Mouse (Mus musculus) kidney, postnatal 25 days (tissue): ENCODE measurements around the gene Ncor2.
"Not testable (repeated sequence)": the region's sequence is repeated elsewhere in the genome, so short reads cannot be mapped to it uniquely, and the experiment has no call there.

Experiments
- DNase-seq, 2 experiments: peaks; one replicate each; pipeline ENCODE4 v3.0.0; 2021; ENCODE audit warnings: mixed read lengths in 2 of 2

Gene Ncor2

DNA sequence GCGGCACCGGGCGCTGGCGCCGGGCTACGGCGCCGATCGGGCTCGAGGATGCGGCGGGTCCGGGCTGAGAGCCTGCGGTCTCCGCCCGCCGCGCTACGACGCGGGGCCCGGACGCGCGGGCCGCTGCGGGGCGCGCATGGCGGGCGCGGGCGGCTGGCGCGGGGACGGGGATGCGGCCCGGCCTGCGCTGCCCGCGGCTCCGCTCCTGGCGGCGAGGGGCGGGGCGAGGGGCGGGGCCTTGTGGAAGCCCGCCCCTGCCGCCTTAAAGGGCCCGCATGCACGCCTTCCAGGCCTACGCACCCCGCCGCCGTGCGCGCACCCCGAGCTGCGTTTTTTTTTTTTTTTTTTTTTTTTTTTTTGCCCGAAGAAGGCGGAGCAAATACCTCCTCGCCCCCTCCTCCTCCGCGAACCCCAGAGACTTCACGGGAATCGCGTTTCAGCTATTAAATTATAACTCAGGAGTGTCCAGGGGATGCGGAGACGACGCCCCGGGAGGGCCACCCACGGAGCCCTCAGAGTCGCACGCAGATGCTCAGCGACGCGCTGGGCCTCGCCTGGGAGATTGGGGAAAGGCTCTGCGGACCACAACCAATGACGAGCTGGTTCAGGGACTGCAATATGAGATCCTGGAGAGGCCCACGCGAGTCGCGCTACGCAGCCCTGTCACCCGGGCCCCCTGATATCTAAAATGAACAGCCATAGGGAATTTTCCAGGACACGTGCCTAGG lies at the start of gene Ncor2:
Ncor2 (minus strand) TSS at position 213 of the 728 bp plus-strand sequence.
- DNase-seq, result peak; percentile 85 to 93

DNA sequence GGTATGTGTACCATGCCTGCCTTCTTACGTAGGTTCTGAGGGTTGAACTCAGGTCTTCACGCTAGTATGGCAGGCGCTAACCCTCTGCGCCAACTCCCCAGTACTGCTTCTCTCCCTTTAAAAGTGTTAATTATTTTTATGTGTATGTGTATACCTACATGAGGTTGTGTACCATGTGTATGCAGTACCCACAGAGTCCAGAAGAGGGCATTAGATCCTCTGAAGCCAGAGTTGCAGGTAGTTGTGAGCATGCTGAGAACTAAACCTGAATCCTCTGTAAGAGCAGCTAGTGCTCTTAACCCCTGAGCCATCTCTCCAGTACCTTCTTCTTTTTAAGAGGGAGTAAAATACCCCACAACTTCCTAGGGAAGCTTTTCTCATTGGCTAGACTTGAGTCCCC lies 48.7 kb upstream of the Ncor2 start:
- DNase-seq, result no peak

DNA sequence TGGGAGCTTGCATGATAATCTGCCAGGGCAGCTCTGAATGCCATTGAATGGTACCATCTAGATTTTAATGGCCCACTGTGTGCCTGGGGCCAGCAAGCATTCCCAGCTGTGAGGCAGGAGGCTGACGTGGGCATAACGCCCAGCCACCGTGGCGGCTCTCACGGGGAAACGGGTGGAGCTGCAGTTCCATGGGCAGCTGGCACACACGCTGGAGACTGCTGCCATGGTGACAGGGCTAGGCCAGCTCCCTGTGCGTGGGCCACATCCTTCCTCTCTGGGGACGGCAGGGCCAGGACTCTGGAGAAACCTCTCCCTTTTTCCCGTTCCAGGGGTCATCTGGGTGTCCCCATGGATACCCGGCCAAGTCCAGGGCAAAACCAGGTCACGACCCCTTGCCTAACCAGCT lies 47.2 kb upstream of the Ncor2 start:
- DNase-seq, result peak; percentile 32 to 77

DNA sequence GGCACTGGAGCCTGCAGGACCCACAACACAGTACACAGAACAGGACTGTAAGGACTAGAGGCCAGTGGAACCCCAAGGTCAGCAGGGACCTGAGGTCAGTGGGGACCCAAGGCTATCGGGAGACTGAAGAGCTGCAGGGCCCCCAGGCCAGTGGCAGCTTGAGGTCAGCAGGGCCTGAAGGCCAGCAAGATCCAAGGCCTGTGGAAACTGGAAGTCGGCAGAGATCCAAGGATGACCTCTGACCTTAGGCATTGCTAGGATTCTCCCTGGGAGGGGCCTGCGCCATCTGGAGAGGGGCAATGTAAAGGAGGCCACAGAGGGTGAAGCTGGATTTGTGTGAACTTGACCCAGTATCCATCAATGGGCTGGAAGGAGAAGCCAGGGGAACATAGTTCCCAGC lies 45.9 kb upstream of the Ncor2 start:
- no peak for DNase-seq

DNA sequence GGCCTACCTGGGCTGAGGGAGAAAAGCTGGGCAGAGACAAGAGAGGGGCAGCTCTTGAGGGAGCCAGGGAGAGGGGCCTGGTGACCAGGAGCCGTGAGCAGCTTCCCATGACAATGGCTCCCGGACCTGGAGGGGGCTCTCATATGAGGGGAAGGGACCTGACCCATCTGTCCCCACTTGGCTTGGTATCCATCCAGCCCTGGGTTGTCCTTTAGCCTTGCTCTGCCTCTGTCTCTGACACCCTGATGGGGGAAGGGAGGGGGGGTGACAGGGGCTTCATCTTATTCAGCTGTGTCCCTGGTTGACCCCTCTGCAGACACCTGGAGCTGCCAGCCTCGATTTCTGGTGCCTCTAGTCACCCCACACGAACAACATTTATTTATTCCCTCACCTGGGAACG lies 44.9 kb upstream of the Ncor2 start:
- DNase-seq, result no peak

DNA sequence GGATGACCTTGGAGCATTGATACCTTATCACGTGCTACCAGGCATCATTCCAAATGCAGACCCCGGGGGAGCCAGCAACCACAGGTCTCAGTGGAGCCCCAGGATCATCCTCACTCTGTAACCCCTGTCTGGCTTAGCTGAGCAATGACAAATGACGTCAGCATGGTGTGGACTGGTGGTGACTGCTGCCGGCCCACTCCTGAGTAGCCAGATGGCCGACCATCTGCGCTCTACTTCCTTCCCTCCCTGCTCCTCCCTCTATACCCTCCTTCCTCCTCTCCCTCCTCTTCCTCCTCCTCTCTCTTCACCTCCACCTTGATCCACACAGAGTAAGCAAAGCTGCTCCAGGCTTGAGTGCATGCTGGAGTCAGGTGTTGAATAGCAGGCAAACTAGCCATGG lies 43.7 kb upstream of the Ncor2 start:
- no peak for DNase-seq

DNA sequence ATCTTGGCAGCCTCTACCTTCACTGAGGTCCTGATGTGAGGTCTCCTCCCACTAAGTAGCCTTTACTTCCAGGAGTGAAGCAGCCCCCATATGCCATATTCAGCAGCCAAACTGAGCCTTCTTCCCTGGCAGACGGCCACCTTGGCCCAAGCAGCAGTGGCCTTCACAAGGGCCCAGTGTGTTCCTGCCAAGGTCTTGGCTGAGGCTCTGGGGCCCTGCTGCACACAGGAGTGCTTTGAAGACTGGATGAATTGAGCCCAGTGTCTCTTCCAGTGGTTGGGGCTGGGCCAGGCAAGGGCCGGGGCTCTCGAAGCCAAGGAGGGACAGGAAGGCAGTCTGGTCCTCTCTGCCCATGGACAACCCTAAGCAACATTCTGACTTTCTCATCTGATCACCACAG lies 42.8 kb upstream of the Ncor2 start:
- no peak for DNase-seq

DNA sequence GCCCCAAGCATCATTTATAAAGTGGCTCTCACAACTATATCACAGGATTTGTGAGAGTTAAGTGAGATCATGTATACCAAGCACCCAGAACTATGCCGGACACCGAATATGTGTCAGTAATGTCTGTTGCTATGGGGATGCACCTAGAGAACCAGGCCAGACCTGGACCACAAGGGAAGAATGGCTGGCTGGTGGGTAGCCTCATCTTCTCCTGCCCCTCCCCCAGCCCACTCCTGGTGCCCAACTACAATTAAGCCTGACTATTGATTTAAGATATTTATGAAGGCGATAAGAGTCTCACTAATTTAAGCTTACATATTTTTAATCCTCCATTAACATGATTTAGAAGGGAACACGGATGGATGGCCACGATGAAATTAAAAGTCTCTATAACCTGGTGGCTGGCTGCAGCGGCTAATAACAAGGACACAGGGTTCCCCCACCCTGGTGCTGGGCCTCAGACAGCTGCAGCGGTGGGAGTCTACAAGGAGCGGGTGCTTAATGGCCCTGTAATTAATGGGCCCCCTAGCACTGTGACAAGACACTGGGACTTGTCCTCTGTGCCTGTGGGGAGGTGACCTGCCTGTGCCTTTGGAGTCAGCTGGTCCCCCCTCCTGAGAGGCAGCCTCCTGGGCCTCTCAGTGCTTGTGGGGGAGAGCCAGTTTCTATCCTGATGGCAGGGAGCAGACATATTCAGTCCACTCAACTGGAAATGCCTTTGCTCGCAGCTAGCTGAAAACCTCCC lies 38.6 kb upstream of the Ncor2 start:
- DNase-seq, result no peak

DNA sequence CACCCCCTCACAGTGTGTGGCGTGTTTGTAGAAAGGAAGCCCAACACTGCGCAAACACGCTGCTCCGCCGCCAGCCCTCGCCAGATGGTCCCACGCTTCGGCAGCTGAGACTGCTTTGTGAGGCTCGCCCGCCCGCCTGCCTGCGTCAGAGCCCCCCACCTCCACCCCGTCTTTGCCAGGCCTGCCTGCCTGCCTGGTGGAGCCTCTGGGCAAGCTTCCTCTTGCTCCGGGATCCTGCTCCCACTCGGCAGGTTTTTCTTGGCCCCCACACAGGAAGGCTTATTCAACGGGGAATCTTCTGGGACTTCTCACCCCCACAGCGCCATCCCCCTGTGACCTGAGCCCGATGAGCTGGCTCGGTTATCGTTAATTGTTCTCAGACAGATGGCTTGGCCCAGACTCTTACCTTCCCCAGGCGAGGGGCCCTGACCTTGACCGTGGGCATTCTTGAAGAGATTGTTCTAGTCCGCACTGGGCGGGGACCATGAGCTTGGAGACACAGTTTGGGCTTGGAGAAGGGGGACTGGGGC lies 37.0 kb upstream of the Ncor2 start:
- peak; percentile 11 to 48 for DNase-seq

DNA sequence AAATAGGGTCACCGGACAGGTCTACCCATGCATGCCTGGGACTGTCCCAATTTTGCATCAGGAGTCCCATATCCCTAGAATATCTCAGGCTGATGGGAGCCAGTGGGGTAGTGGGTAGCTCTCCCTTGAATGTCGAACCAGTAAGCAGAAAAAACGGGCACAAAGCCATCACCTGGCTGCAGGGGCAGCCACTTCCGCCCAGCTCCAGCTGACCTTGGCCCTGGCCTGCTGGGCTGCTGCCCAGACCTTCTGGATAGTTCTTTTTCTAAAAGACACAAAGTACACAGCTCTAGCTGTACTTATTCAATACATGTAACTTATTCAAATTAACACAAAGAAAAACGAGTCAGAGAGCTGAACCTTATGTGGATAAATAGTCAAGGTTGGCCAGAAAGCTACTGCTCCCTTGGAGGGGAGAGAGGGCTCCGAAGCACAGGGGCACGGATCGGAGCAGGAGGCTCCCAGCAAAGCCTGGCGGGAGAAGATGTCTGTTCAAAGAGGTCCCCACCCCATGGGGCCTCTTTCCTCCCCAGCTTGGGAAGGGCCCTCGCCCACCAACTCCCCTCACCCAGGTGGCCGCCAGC lies 36.4 kb upstream of the Ncor2 start:
- DNase-seq, result peak; percentile 88 to 93

DNA sequence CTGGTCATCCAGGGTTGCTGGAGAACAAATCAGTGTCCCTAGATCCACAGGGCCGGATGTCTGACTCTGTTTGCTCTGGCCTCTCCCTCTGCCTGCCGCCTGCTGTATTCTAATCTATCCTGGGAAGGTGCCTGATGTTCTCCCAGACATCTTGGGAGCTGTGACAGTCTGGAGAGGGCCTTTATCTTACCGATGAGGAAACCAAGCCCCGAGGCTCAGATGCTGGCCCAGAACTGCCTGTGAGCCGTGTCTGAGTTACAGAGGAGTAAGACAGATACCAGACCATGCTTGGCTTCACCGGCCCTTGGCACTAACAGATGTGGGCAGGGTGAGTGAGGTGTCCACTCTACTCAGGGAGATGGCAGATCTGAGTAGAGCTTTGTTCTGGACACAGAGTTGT lies 35.0 kb upstream of the Ncor2 start:
- no peak for DNase-seq

DNA sequence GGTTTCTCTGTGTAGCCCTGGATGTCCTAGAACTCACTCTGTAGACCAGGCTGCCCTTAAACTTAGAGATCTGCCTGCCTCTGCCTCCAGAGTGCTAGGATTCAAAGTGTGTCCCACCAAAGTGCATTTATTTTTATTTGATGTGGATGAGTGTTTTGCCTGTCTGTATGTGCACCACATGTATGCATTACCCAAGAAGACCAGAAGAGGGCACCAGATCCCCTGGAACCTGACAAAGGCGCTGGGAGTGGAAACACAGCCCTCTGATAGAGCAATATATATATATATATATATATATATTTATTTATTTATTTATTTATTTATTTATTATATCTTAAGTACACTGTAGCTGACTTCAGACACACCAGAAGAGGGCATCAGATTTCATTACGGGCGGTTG lies 25.9 kb upstream of the Ncor2 start:
- DNase-seq, result peak in 1 of 2 experiments; percentile 13

DNA sequence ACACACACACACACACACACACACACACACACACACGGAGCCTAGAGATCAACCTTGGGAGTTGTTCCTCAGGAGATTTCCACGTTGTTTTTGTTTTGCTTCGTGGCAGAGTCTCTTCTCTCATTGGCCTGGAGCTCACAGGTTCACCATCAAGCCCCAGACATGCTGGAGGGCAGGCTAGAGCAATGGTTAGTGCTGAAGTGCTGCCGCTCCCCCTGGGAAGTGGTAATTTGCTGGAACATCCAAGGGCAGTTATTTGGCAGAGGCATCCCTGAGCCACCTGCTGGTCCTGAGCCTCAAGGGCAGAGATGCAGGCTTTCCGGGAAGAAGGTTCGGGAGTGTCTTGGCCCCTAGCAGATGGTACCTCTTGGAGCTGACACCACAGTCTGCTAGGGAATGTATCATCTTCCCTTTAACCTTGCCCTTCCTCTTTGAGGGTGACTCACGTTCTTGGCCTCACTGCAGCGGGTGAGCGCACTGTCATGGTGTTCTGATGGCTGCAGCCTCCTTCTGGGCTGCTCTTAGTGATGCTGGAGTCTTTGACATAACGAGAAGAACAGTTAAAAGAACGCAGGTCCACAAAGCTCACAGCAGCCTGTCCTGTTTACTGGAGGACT lies 25.3 kb upstream of the Ncor2 start:
- DNase-seq, result no peak

DNA sequence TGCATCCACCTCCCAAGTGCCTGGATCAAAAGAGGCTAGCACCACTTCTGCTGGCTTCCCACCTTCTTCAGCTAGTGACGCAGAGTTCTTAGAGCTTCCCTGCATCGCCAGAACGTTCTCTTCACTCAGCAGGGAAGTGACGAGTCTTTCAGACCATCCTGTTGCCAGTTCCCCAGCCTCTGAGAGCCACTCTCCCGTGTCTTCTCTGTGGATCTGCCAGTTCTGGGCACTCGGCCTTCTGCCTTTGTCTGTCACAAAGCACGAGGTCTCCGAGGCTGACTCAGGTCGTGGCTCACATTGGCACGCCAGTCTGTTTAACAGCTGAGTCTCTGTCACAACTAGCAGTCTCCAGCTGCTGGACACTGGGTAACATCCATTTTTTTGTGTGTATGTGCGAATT lies 24.7 kb upstream of the Ncor2 start:
- no peak for DNase-seq

DNA sequence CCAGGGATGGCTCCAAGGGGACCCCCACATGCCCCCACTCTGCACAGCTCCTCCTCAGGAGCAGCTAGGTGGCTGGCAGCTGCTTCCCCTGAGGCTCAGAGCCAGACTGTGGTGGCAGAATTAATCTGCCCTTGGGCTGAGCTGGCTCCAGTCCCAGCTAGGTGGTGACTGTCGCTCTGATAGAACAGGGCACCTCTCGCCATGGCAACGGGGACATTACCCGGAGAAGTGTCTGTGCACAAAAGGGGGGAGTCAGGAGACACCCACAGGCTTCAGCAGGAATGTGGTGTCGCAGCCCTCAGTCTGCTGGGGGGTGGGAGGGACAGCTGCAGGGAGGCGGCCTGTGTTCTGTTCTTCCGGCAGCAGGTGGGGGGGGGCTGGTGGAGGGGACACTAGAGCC lies 24.1 kb upstream of the Ncor2 start:
- peak; percentile 34 to 61 for DNase-seq

DNA sequence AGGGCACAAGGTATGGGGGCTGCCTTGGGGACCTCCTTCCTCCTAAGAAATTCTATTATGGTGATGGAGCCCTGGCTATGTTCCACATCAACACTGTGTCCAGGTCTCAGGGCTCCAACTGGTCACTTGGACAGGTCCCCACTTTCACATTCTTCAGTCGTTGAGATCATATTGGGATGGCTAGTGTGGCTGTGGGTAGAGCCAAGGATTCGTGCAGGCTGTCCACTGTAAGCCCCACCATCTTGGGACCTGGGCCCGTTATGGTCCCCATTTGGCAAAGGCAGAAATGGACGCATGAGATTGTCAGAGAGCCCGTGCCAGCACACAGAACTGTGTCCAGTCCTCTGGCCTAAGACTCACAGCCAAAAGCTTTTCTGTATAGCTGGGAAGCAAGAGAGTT lies 23.1 kb upstream of the Ncor2 start:
- DNase-seq, result no peak

DNA sequence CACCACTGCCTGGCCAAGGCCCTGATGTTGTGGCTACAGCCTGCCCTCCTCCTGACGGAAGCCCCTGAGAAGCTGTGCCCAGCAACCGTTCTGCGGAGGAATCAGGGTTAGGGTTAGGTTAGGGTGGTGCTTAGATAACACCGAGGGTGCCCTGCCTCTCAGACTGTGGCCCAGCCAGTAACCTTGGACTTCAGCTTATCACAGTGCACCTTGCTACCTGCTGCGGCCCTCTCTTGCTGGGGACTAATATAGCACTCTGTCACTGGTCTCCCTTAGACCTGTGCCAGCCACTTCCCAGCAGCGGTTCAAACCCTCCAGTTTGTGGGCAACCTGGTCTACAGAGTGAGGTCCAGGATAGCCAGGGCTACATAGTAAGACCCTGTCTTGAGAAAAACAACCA lies 20.1 kb upstream of the Ncor2 start:
- no peak for DNase-seq

DNA sequence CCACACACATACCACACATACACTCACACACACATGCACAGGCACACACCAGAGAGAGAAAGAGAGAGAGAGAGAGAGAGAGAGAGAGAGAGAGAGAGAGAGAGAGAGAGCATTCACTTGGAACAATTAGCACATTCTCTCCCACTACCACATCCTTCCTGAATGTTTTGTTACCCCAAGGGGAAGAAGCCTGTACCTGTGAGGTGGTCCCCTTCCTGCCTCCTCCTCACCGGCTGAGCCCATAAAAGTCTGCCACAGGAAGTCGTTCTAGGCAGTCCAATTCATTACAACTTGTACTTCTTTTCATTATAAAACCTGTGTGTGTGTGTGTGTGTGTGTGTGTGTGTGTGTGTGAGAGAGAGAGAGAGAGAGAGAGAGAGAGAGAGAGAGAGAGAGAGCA lies 18.3 kb upstream of the Ncor2 start:
- not testable (repeated sequence) for DNase-seq

DNA sequence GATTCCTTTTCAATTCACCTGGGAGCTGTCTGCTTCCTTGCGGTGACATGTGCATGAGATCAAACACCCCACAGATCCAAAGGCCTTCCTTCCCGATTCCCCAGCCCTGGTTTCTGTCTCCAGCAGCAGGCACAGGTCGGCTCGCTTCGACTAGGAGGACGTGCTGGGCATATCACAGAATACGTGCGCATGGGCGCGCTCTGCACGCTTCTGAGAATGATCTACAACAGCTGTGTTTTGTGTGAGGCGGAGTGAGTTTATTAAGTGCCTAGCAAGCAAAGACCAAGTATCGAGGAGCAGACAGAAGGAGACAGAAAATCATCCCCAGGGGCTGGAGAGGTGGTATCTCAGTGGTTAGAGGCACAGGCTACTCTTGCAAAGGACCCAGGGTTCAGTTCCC lies 17.0 kb upstream of the Ncor2 start:
- DNase-seq, result no peak

DNA sequence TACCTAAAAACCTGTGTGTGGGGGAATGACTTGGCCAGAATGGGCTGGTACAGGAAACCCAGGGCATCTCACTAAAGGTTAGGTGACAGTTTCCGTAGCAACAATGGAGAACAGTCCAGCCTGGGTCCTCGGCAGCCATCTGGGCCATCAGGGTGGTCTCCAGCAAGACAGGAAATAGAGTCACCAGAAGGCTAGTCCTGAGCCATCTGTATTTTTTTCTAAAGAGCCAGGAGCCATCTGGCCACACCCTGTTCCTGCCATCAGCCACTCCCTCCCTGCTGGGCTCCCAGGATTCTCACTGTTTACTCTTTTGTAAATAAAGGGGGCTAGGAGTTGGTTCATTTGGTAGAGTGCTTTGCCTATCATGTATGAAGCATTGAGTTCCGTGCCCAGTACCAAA lies 16.1 kb upstream of the Ncor2 start:
- no peak for DNase-seq

DNA sequence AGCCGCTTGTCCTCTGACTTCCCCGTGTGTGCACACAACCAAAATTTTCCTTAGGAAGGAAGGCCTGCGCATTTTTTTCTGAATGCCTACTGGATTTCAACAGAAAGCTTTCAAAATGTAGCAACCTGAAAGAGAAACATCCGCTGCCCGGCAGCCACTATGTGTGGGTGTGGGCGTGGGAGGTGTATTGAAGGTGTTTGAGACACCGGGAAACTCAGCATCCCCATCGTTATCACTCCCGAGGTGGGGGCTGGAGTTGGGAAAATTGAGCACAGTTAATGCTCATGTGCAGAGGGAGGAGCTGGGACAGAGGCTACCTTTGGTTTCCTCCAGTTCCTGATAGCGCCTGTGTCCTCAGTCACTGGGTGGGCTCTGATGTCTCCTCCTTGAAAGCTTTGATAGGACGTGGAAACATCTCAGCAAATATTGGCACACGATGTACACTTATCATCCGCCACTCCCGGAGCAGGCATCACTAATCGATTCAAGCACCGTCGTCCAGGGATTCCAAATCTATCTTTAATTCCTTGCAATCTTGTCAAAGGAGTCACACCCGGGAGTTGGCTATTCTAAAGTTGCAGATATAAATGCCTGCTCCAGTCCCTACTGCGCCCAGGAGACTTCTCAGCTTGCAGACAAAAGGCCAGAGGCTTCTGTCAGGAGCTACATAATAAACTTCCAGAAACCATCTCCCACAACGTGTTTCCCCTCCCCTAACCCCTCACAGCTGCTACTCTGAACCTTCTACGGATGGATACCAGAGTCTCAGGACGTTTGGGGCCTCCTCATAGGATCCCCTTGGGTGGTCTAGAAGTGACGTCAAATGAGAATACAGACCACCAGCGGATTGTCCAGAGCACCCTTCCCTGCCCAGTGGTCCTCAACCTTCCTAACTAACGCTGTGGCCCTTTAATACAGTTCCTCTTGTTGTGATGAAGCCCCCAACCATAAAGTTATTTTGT lies 14.7 kb upstream of the Ncor2 start:
- DNase-seq, result no peak

DNA sequence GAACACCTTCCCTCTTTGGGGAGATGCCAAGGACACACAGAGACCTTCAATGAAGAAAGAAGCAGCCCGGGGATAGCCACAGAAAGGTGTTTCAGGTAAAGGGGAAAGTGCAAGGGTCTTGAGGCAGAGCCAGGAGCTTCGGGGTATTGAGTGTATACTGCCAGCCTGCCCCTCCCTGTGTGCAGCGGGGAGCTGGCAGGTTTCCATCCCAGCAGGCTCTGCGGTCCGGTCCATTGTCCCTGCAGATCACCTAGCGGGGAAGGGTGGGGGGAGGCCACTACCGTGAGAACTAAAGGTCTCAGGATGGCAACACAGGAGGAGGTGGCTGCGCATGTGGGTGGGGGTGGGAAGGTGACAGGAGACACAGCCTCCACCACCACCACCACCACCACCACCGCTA lies 12.6 kb upstream of the Ncor2 start:
- no peak for DNase-seq
